ENCODE assay signal across 11 mouse cellular contexts in the genomic region with DNA sequence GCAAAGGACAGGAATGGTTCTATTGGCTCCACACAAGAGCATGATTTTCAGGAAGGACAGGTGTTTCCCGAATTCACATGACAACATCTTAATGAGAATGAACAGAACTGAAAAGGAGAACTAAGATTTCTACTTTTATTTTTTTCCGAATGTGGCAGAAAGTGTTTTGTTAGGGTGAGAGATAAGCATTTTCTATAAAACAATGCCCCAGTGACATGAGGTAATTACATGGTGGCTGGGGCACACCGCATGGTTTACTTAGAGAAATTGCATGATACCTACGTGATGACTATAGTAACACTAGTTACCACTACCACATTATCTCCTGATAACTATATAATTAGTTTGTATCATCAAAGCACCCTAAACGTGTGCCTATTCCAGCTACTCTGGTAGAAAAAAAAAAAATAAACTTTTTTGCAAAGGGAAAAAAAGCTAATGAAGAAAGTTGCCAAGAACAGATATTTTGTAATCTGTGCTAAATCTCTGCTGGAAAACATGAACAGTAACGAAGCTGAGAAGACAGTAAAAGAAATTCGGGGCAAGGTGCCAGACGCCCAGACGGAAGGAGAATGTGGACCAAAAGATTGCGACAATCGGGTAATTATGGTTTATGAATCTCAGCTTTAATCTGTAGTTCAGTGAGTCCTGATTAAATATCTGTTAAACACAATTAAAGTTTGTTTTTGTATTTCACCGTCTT.
DNase-seq lines count a peak whose midpoint lies in the region; ATAC-seq and TF ChIP-seq lines count a peak whose summit lies in the region.
"Had no signal": no experiment of that assay in that cellular context is flagged by ENCODE, and none has a peak within 500 bp of the region (broad histone marks: within the 10 kb centered on the region; RNA-seq: fewer than 3 reads in every experiment).

No protein-coding gene starts in this region.

- no peak for ATAC-seq in kidney, embryonic 14.5 days (ENCODE audit: low FRiP score, low TSS enrichment)
- ATAC-seq in lung, embryonic 14.5 days (ENCODE audit: insufficient read depth), result no peak
- ATAC-seq in midbrain, embryonic 14.5 days (ENCODE audit: low FRiP score, low TSS enrichment), result no peak

- TF ChIP-seq CTCF in lung, embryonic 14.5 days (IDR thresholded peaks at IDR 0.05; ENCODE audit: low read depth), result no peak

- no peaks in the 10 kb centered on the region for H3K27me3 ChIP-seq in kidney, embryonic 14.5 days (ENCODE audit: control insufficient read depth, insufficient read depth, low read length)
- H3K27me3 ChIP-seq in lung, embryonic 14.5 days (ENCODE audit: insufficient read depth, low read length), result no peaks in the 10 kb centered on the region
- no peaks in the 10 kb centered on the region for H3K27me3 ChIP-seq in midbrain, embryonic 10.5 days (ENCODE audit: low read depth, poor library complexity, severe bottlenecking)
- no peaks in the 10 kb centered on the region for H3K27me3 ChIP-seq in midbrain, embryonic 14.5 days (ENCODE audit: control insufficient read depth, insufficient read depth, low read length)
- H3K27me3 ChIP-seq: hindbrain, embryonic 15.5 days; limb, embryonic 15.5 days; stomach, embryonic 15.5 days had no signal

- peaks cover 16% of the 10 kb centered on the region; the same call in 1 of the 2 replicates for H3K4me1 ChIP-seq in kidney, embryonic 14.5 days (ENCODE audit: control insufficient read depth, insufficient read depth, low read length)
- no peaks in the 10 kb centered on the region for H3K4me1 ChIP-seq in lung, embryonic 14.5 days (ENCODE audit: insufficient read depth)
- peaks cover 10% of the 10 kb centered on the region for H3K4me1 ChIP-seq in midbrain, embryonic 10.5 days
- peaks cover 7% of the 10 kb centered on the region; the same call in 1 of the 2 replicates for H3K4me1 ChIP-seq in midbrain, embryonic 14.5 days (ENCODE audit: control insufficient read depth, insufficient read depth, low read length)
- H3K4me1 ChIP-seq: stomach, embryonic 15.5 days had no signal

- H3K36me3 ChIP-seq in kidney, embryonic 14.5 days (ENCODE audit: control insufficient read depth, insufficient read depth, low read length), result no peaks in the 10 kb centered on the region
- H3K36me3 ChIP-seq in lung, embryonic 14.5 days (ENCODE audit: insufficient read depth), result no peaks in the 10 kb centered on the region
- no peaks in the 10 kb centered on the region for H3K36me3 ChIP-seq in midbrain, embryonic 10.5 days
- H3K36me3 ChIP-seq in midbrain, embryonic 14.5 days (ENCODE audit: control insufficient read depth, insufficient read depth, low read length), result no peaks in the 10 kb centered on the region
- H3K36me3 ChIP-seq: hindbrain, embryonic 15.5 days; limb, embryonic 15.5 days; stomach, embryonic 15.5 days had no signal

- no peak overlapping the region for H3K4me3 ChIP-seq in kidney, embryonic 14.5 days (ENCODE audit: low read length)
- no peak overlapping the region for H3K4me3 ChIP-seq in lung, embryonic 14.5 days (ENCODE audit: low read depth, low read length)
- no peak overlapping the region for H3K4me3 ChIP-seq in midbrain, embryonic 10.5 days
- H3K4me3 ChIP-seq in midbrain, embryonic 14.5 days (replicated peaks; ENCODE audit: low read depth, low read length), result no peak overlapping the region
- H3K4me3 ChIP-seq: hindbrain, embryonic 15.5 days; limb, embryonic 15.5 days; stomach, embryonic 15.5 days had no signal

- H3K9ac ChIP-seq in kidney, embryonic 14.5 days (ENCODE audit: low read depth, low read length), result no peak overlapping the region
- no peak overlapping the region for H3K9ac ChIP-seq in lung, embryonic 14.5 days
- H3K9ac ChIP-seq in midbrain, embryonic 14.5 days (replicated peaks; ENCODE audit: low read length), result no peak overlapping the region
- H3K9ac ChIP-seq: hindbrain, embryonic 15.5 days; limb, embryonic 15.5 days; stomach, embryonic 15.5 days had no signal

- DNase-seq in kidney, postnatal 25 days, result peak; percentile 65 to 76
- peak; percentile 52 for DNase-seq in adrenal gland, postnatal 25 days
- DNase-seq in cerebellum, postnatal 10 days, result peak; percentile 79 to 80
- DNase-seq in lung, embryonic 14.5 days, result peak; percentile 59
- no peak for DNase-seq in midbrain, embryonic 10.5 days (ENCODE audit: low spot score)
- no peak for DNase-seq in midbrain, embryonic 14.5 days
- DNase-seq in frontal cortex, postnatal 10 days (ENCODE audit: low spot score in 2 of 2), result no peak

- 80% methylated on average over 12 of the region's 12 CpGs for WGBS in kidney, embryonic 14.5 days
- 65% methylated on average over 12 of the region's 12 CpGs for WGBS in lung, embryonic 14.5 days
- 89% methylated on average over 12 of the region's 12 CpGs for WGBS in midbrain, embryonic 10.5 days
- WGBS in midbrain, embryonic 14.5 days, result 91% methylated on average over 12 of the region's 12 CpGs

- H3K4me2 ChIP-seq in kidney, embryonic 14.5 days (replicated peaks; ENCODE audit: low read depth, low read length), result no peak overlapping the region
- H3K4me2 ChIP-seq in lung, embryonic 14.5 days, result no peak overlapping the region
- no peak overlapping the region for H3K4me2 ChIP-seq in midbrain, embryonic 14.5 days (ENCODE audit: low read length)
- H3K4me2 ChIP-seq: hindbrain, embryonic 15.5 days; limb, embryonic 15.5 days; stomach, embryonic 15.5 days had no signal

- no peak overlapping the region for H3K27ac ChIP-seq in kidney, embryonic 14.5 days (ENCODE audit: low read depth, low read length)
- H3K27ac ChIP-seq in lung, embryonic 14.5 days (ENCODE audit: low read depth), result no peak overlapping the region
- no peak overlapping the region for H3K27ac ChIP-seq in midbrain, embryonic 10.5 days (replicated peaks)
- no peak overlapping the region for H3K27ac ChIP-seq in midbrain, embryonic 14.5 days (replicated peaks; ENCODE audit: low read depth, low read length)
- H3K27ac ChIP-seq: hindbrain, embryonic 15.5 days; limb, embryonic 15.5 days; stomach, embryonic 15.5 days had no signal

- H3K9me3 ChIP-seq in kidney, embryonic 14.5 days (ENCODE audit: control insufficient read depth, low read length), result no peaks in the 10 kb centered on the region
- H3K9me3 ChIP-seq in lung, embryonic 14.5 days (ENCODE audit: low read depth, low read length), result no peaks in the 10 kb centered on the region
- no peaks in the 10 kb centered on the region for H3K9me3 ChIP-seq in midbrain, embryonic 10.5 days (replicated peaks)
- no peaks in the 10 kb centered on the region for H3K9me3 ChIP-seq in midbrain, embryonic 14.5 days (ENCODE audit: control insufficient read depth, low read length)
- H3K9me3 ChIP-seq: hindbrain, embryonic 15.5 days; limb, embryonic 15.5 days; stomach, embryonic 15.5 days had no signal

Comparison
In these comparisons a context has a peak if more than half of its experiments do, and no peak if none do; other contexts are left out.
1. DNase-seq: peak in kidney, postnatal 25 days (2 of 2), adrenal gland, postnatal 25 days (single experiment), cerebellum, postnatal 10 days (2 of 2) and lung, embryonic 14.5 days (single experiment); none in midbrain, embryonic 10.5 days (single experiment), midbrain, embryonic 14.5 days (single experiment) and frontal cortex, postnatal 10 days (0 of 2).